Mouse (Mus musculus) testis, postnatal 14 days (tissue): ENCODE measurements at regions not wholly inside any gene's neighbourhood (a gene's known extent, or its start where the extent isn't known, plus 50 kb on each side); places are given as distances from the start of the nearest gene placed in this dataset.

Experiments used
- DNase-seq: peaks from one replicate; pipeline ENCODE4 v3.0.0; 2021; ENCODE audit warnings: low spot score

GRCm38 (mm10) chr11:21036161-21036916, 54.8 kb upstream of the Peli1 start:
- DNase-seq: no peak

GRCm38 (mm10) chr11:21037267-21037906, 53.7 kb upstream of the Peli1 start:
- DNase-seq: no peak

GRCm38 (mm10) chr11:21041201-21041600, 49.9 kb upstream of the Peli1 start:
- DNase-seq: no peak
